Mouse (Mus musculus) B cell, adult 2 months (primary cell): Measurements from ENCODE around the gene Ptrhd1.
"Not testable (repeated sequence)": the region's sequence is repeated elsewhere in the genome, so short reads cannot be mapped to it uniquely, and the experiment has no call there.

ENCODE experiments used
- DNase-seq, 2 experiments: peaks; one replicate each; pipeline ENCODE4 v3.0.0; 2022

Gene Ptrhd1

GRCm38 (mm10) chr12:4233572-4234508, at the start of gene Ptrhd1, which contains the start of gene Cenpo:
TSS of gene Ptrhd1 (plus strand) at chr12:4234027.
TSS of gene Cenpo (minus strand) at chr12:4234294.
- peak; percentile 95 to 97 for DNase-seq

GRCm38 (mm10) chr12:4184648-4185047, 49.2 kb upstream of the Ptrhd1 start:
- no peak for DNase-seq

GRCm38 (mm10) chr12:4188171-4189059, 45.4 kb upstream of the Ptrhd1 start:
- no peak for DNase-seq

- peak; percentile 26 to 27 for DNase-seq
Observed at GRCm38 (mm10) chr12:4189060-4189447, 44.8 kb upstream of the Ptrhd1 start.

- DNase-seq, result no peak
Observed at GRCm38 (mm10) chr12:4192514-4192913, 41.3 kb upstream of the Ptrhd1 start.

- no peak for DNase-seq
Observed at GRCm38 (mm10) chr12:4193025-4193740, 40.6 kb upstream of the Ptrhd1 start.

GRCm38 (mm10) chr12:4194643-4195042, 39.2 kb upstream of the Ptrhd1 start:
- DNase-seq, result no peak

GRCm38 (mm10) chr12:4198702-4199101, 35.1 kb upstream of the Ptrhd1 start:
- no peak for DNase-seq

GRCm38 (mm10) chr12:4199271-4199670, 34.6 kb upstream of the Ptrhd1 start:
- DNase-seq, result no peak

- DNase-seq, result no peak
Observed at GRCm38 (mm10) chr12:4201454-4202200, 32.2 kb upstream of the Ptrhd1 start.

- DNase-seq, result no peak
Observed at GRCm38 (mm10) chr12:4202206-4202605, 31.6 kb upstream of the Ptrhd1 start.

GRCm38 (mm10) chr12:4206106-4206505, 27.7 kb upstream of the Ptrhd1 start:
- DNase-seq, result no peak

- DNase-seq, result peak; percentile 72 to 76
Observed at GRCm38 (mm10) chr12:4208405-4209133, 25.3 kb upstream of the Ptrhd1 start.

- DNase-seq, result no peak
Observed at GRCm38 (mm10) chr12:4209196-4209595, 24.6 kb upstream of the Ptrhd1 start.

GRCm38 (mm10) chr12:4211174-4211573, 22.7 kb upstream of the Ptrhd1 start:
- DNase-seq, result peak; percentile 62 to 68

GRCm38 (mm10) chr12:4212908-4213307, 20.9 kb upstream of the Ptrhd1 start:
- no peak for DNase-seq

GRCm38 (mm10) chr12:4230156-4230555, 3.7 kb upstream of the Ptrhd1 start:
- no peak for DNase-seq

GRCm38 (mm10) chr12:4232777-4233176, 1.1 kb upstream of the Ptrhd1 start:
- DNase-seq, result no peak

- no peak for DNase-seq
Observed at GRCm38 (mm10) chr12:4237481-4237880, 3.7 kb downstream of the Ptrhd1 start.

- DNase-seq, result not testable (repeated sequence)
Observed at GRCm38 (mm10) chr12:4240281-4240680, 6.5 kb downstream of the Ptrhd1 start.

GRCm38 (mm10) chr12:4243805-4244204, 10.0 kb downstream of the Ptrhd1 start:
- DNase-seq, result no peak
